Mouse (Mus musculus): ENCODE measurements around the gene Olfr49. TPM values are rescaled to one million over a fixed set of nuclear protein-coding genes. Genes with fewer than 3 reads are reported as not detected.

The Olfr49 gene
- polyA plus RNA-seq (2016; fragmentation: Nextera tagmentation; extraction: Ambion mirVana) = not detected in 2 replicates

DNA sequence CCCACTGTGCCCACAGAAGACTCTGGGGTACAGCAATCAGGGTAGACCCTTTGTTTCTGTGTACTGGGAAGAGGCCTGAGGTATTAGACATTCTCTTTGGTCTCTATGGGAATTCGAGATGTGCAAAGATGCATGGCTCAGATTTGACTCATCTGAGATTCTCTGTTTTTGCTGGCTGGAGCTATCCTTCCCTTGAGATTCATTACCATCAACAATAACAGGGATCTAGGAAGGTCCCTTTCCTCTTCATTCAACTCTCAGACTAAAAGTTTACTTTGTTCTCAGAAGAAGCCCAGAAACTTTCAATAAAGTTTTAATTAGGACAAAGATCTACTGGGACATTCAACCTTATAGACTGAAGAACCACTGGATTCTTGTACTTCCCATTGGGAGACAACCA, at the start of gene Olfr49:
Gene Olfr49, minus strand, starts transcription at position 101 of the 400 bp plus-strand sequence.
- no peak within 1 kb of the TSS for H3K27ac ChIP-seq (replicated peaks)
- 67% methylated on average over 1 of the region's 1 CpGs for WGBS

DNA sequence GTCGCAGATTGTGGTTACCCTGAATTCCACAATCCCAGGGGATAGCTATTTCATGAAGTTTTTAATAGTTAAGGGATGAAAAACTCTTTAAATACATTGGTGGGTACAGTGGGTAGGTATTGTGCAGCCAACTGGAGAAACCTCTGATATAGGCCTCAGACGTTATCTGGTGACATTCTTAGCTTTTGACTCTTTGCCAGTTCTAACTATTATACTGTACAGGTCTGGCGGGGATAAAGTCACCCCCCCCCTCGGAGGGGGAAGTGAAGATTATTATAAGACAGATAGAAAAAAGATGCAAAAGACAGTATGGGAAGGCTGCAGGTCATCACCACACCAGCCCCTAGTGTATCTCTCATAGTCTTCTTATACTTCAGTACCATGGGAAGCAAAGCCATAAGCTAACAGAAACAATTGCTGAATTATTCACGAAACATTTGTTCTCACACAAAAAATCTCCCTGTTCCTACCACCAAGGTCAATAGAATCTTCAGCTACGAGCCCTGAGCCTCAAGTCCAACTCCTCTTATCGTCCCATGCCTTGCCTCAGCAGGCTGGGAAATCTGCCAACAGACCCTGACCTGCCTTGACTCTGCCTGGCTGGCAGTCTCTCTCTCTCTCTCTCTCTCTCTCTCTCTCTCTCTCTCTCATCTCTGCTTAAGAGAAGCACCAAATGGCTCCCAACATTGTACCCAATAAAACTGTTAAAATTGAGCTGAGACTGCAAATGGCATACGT, 48.9 kb upstream of the Olfr49 start:
- no peak overlapping the region for H3K4me3 ChIP-seq
- H3K9me3 ChIP-seq (replicated peaks) = no peaks in the 10 kb centered on the region
- no peaks in the 10 kb centered on the region for H3K36me3 ChIP-seq
- no peak overlapping the region for H3K27ac ChIP-seq (replicated peaks)
- no peaks in the 10 kb centered on the region for H3K27me3 ChIP-seq (ENCODE audit: low read depth, poor library complexity, severe bottlenecking)
- peaks cover 15% of the 10 kb centered on the region for H3K4me1 ChIP-seq
- no peak for DNase-seq (ENCODE audit: low spot score)
- 91% methylated on average over 8 of the region's 8 CpGs for WGBS

More for the DNA sequence above, at the start of gene Olfr49:
- no peak within 1 kb of the TSS for H3K4me3 ChIP-seq
- no peaks in the 10 kb centered on the region for H3K36me3 ChIP-seq
- no peaks in the 10 kb centered on the region for H3K27me3 ChIP-seq (ENCODE audit: low read depth, poor library complexity, severe bottlenecking)
- DNase-seq (ENCODE audit: low spot score) = no peak
- no peaks in the 10 kb centered on the region for H3K9me3 ChIP-seq (replicated peaks)
- no peaks in the 10 kb centered on the region for H3K4me1 ChIP-seq

DNA sequence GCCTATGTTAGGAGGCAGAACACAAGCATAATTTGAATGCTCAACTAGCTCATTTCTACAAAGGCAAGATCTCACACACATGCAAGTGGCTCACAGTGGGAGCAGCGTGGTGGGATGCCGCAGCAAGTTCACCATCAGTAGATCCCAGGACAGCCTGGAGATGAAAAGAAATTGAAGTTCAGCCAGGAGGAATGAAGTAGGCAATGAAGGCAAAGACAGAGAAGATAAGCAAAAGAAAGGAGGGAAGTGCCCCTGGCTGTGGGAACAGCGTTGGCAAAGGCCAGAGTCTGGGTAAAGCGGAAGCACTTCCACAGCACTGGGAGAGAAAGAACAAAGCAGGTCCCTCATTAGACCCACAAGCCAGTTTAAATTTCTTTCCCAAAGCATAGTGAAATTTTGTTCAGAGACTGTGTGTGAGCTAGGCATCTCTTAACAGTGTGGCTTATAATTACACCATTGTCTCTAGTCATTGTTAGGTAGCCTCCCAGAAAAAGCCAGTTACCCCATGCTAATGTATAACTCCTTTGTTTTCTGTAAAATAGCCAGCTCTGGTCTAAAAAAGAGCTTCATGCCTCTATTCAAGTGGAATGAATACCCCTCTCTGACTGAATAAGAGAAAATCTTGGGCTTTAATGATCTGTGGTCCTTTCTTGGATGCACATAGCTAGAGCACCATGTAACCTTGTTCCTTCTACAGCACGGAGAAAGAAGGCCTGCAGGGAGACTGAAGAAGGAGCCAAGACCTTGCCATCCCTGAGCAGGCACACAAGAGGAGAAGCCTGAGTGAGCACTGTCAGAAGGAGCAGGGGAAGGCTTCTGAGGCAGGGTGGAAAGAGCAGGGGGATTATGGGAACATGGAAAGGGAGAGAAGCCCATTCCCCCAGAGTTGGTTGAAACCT, 47.7 kb upstream of the Olfr49 start:
- H3K27me3 ChIP-seq (ENCODE audit: low read depth, poor library complexity, severe bottlenecking) = no peaks in the 10 kb centered on the region
- H3K9me3 ChIP-seq (replicated peaks) = no peaks in the 10 kb centered on the region
- H3K27ac ChIP-seq (replicated peaks) = peak overlapping the region; percentile 65
- no peak for DNase-seq (ENCODE audit: low spot score)
- no peak overlapping the region for H3K4me3 ChIP-seq
- H3K36me3 ChIP-seq = no peaks in the 10 kb centered on the region
- WGBS = 62% methylated on average over 5 of the region's 5 CpGs
- H3K4me1 ChIP-seq = peaks cover 15% of the 10 kb centered on the region

DNA sequence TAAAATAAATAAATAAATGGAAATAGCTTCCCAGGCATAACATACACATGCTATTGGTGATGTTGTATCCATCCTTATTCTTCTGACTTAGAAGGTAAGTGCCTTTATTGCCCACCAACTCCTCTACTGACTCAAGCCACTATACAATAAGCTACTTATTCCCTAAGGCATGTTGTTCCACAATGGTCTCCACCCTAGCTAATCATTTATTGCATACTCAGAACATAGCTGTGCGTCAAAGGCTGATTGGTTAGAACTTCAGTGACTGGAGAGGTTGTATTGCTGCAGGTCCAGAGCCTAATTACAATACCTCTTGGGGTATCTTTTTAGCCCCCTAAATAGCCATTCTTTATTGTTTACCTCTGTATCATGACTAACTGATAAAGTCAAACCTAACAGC, 46.4 kb upstream of the Olfr49 start:
- no peak for DNase-seq (ENCODE audit: low spot score)
- no peaks in the 10 kb centered on the region for H3K27me3 ChIP-seq (ENCODE audit: low read depth, poor library complexity, severe bottlenecking)
- no peaks in the 10 kb centered on the region for H3K36me3 ChIP-seq
- H3K4me1 ChIP-seq = peaks cover 15% of the 10 kb centered on the region
- no peak overlapping the region for H3K4me3 ChIP-seq
- no peak overlapping the region for H3K27ac ChIP-seq (replicated peaks)
- WGBS = 90% methylated on average over 1 of the region's 1 CpGs
- no peaks in the 10 kb centered on the region for H3K9me3 ChIP-seq (replicated peaks)

DNA sequence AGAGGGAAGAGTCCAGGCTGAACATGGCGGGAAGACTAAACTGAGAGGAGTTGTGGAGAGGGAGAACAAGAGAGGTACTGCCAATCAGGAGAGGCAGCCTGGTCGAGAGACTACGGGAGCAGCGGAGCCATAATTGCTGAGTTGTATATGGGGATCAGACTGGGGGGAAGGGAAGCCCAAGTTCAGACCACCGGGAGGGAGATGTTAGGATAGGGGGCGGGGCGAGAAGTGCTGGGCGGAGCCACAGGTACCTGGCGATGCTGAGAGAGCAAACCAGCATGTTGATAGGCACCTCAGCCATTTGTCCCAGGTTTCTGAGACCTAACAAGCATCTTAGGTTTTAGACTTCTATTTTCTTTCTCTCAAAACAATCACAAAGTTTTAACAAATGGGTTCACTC, 44.5 kb upstream of the Olfr49 start:
- Histone ChIP-seq H3K9me3 (replicated peaks) (no peaks in the 10 kb centered on the region), H3K4me1 (peaks cover 15% of the 10 kb centered on the region), H3K4me3 (no peak overlapping the region), H3K36me3 (no peaks in the 10 kb centered on the region), H3K27ac (replicated peaks) (no peak overlapping the region), H3K27me3 (ENCODE audit: low read depth, poor library complexity, severe bottlenecking) (no peaks in the 10 kb centered on the region)
- DNase-seq (ENCODE audit: low spot score) = no peak
- WGBS = 48% methylated on average over 9 of the region's 9 CpGs

DNA sequence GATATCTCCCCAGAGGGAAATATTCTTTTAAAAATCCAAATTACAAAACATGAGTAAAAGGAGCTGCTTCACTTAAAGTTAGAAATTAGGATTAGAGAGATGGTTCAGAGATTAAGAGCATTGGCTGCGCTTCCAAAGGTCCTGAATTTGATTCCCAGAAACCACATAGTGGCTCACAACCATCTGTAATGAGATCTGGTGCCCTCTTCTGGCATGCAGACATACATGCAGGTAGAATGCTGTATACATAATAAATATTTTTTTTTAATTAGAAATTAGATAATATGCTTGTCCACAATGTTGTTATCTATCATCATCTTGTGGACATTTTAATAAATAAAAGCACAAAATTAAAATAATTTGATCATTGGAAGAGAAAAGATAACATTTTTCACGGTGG, 43.8 kb upstream of the Olfr49 start:
- Histone ChIP-seq H3K9me3 (replicated peaks) (no peaks in the 10 kb centered on the region), H3K4me3 (no peak overlapping the region), H3K36me3 (no peaks in the 10 kb centered on the region), H3K27me3 (ENCODE audit: low read depth, poor library complexity, severe bottlenecking) (no peaks in the 10 kb centered on the region), H3K4me1 (peaks cover 15% of the 10 kb centered on the region), H3K27ac (replicated peaks) (no peak overlapping the region)
- DNase-seq (ENCODE audit: low spot score) = no peak
- WGBS = 77% methylated on average over 2 of the region's 2 CpGs

DNA sequence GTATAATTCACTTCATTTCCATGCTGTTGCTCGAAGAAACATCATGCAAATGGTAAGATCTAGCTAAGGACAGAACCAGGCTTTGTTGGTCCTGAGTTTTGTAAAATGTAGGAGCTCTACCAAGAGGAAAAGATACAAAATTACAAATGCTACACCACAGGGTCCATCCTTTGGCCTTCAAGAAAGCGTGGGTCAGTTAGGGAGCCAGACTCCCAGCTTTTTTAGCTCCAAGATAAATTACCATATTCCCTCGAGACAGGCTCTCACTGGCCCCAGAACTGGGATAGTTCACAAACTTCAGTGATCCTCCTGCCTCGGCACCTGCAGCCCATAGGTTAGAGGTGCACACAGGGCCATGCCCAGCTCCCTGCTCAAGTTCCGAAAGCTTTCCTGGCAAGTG, 39.7 kb upstream of the Olfr49 start:
- no peaks in the 10 kb centered on the region for H3K27me3 ChIP-seq (ENCODE audit: low read depth, poor library complexity, severe bottlenecking)
- H3K4me3 ChIP-seq = no peak overlapping the region
- 76% methylated on average over 5 of the region's 5 CpGs for WGBS
- H3K4me1 ChIP-seq = 0 out of 2 replicates have a peak, but pooled peaks cover 3% of the 10 kb centered on the region
- no peaks in the 10 kb centered on the region for H3K36me3 ChIP-seq
- H3K27ac ChIP-seq (replicated peaks) = no peak overlapping the region
- DNase-seq (ENCODE audit: low spot score) = no peak
- no peaks in the 10 kb centered on the region for H3K9me3 ChIP-seq (replicated peaks)

DNA sequence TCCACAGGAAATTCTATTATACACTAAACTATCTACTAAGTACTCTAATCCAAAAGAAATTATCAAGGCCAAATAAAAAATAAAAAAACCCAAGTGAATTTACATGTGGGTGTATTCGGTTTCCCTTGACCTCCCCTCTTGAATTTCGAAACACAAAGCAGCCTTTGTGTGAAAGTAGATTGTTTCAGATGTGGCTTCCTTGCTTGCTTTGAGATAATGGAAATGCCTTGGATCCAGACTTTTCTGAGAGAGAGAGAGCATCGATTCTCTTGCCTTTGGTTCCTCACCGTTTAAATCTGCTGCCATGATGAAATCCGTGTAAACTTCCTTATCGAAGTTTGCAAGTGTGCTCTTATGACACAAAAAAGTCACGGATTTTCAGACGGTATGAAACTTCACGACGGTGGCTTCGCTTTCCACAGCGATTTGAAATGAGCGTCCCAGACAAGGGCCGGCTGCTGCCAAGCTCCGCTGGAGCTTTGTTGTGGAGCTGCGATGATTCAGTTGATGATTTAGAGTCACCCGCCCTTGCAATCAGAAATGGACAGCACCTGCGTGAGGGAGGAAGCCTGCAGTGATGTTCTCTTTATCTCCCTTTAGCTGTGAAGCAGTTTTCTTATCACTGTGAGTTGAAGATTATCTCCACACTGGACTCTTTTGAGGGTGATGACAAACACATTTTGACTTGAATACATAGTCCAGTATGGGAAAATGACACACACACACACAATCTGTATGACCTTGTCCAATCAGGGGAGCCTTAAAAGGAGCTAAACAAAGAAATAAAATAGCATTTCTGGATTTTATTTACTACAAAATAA, 37.0 kb upstream of the Olfr49 start:
- H3K36me3 ChIP-seq = no peaks in the 10 kb centered on the region
- no peak for DNase-seq (ENCODE audit: low spot score)
- H3K4me3 ChIP-seq = no peak overlapping the region
- WGBS = 70% methylated on average over 18 of the region's 18 CpGs
- H3K27me3 ChIP-seq (ENCODE audit: low read depth, poor library complexity, severe bottlenecking) = no peaks in the 10 kb centered on the region
- H3K4me1 ChIP-seq = no peaks in the 10 kb centered on the region
- H3K9me3 ChIP-seq (replicated peaks) = no peaks in the 10 kb centered on the region
- H3K27ac ChIP-seq (replicated peaks) = no peak overlapping the region

DNA sequence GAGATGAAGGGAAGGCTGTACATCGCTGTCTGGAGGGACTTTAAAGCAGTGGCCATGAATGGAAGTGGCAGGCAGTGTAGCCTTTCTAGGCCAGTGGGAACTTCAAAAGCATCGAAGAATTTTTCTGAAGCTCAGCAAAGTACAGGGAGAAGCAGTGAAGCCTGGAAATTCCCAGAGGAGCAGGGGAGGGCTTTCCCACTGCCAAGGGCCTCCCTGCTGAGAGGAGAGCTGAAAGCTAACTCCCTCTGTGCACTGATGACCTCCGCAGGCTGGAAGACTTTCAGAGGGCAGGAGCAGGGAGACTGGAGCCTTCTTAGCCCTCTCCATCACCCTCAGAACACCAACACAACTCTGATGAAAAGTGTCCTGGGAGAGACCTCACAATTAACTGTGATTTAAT, 27.0 kb upstream of the Olfr49 start:
- H3K9me3 ChIP-seq (replicated peaks) = no peaks in the 10 kb centered on the region
- WGBS = 36% methylated on average over 3 of the region's 3 CpGs
- no peaks in the 10 kb centered on the region for H3K36me3 ChIP-seq
- H3K4me3 ChIP-seq = no peak overlapping the region
- 0 out of 2 replicates have a peak, but pooled peaks cover 4% of the 10 kb centered on the region for H3K4me1 ChIP-seq
- H3K27me3 ChIP-seq (ENCODE audit: low read depth, poor library complexity, severe bottlenecking) = no peaks in the 10 kb centered on the region
- H3K27ac ChIP-seq (replicated peaks) = no peak overlapping the region
- no peak for DNase-seq (ENCODE audit: low spot score)

DNA sequence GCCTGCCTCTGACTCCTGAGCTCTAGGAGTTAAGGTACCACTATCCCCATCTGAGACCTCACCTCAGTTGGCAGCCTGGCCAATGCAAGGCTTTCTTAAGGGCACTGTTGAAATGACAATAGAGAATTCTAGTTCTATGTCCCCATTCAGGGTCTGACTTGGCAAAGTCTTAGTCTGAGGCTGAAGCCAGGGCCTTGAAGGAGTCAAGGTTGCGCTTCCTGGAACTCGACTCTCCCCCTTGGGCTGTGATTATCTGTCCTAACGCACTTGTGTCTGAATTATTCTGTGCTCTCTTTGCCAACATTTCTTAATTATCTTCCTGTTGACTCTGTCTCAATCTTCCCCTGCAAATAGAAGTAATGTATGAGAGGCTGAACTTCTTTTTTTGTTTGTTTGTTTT, 15.9 kb upstream of the Olfr49 start:
- H3K4me1 ChIP-seq = no peaks in the 10 kb centered on the region
- H3K36me3 ChIP-seq = no peaks in the 10 kb centered on the region
- H3K27ac ChIP-seq (replicated peaks) = no peak overlapping the region
- peaks cover 6% of the 10 kb centered on the region; the same call in 1 of the 2 replicates for H3K27me3 ChIP-seq (ENCODE audit: low read depth, poor library complexity, severe bottlenecking)
- no peak overlapping the region for H3K4me3 ChIP-seq
- peaks cover 11% of the 10 kb centered on the region; the same call in 1 of the 2 replicates for H3K9me3 ChIP-seq (replicated peaks)
- 85% methylated on average over 3 of the region's 3 CpGs for WGBS
- no peak for DNase-seq (ENCODE audit: low spot score)

DNA sequence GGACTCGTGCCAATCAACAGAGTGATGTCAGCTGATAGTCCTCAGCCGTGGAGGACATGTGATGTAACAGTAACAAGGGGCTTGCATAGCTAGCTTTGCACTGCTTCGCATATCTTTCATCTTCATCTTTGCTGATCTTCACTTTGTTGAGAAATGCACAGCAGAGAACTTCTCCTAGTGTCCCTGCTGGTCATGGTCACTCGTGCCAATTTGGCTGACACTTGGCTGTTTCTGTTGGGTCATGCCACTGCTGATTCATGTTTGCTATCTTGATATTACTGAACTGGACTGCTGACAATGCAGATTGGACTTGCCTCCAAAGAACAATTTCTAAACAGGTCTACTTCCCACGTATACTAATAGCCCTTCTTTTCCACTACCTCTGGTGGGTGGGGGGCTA, 15.4 kb upstream of the Olfr49 start:
- Histone ChIP-seq H3K4me1 (no peaks in the 10 kb centered on the region), H3K36me3 (no peaks in the 10 kb centered on the region), H3K27me3 (ENCODE audit: low read depth, poor library complexity, severe bottlenecking) (peaks cover 6% of the 10 kb centered on the region; the same call in 1 of the 2 replicates), H3K4me3 (no peak overlapping the region), H3K27ac (replicated peaks) (no peak overlapping the region), H3K9me3 (replicated peaks) (peaks cover 11% of the 10 kb centered on the region; the same call in 1 of the 2 replicates)
- no peak for DNase-seq (ENCODE audit: low spot score)
- 86% methylated on average over 5 of the region's 5 CpGs for WGBS

DNA sequence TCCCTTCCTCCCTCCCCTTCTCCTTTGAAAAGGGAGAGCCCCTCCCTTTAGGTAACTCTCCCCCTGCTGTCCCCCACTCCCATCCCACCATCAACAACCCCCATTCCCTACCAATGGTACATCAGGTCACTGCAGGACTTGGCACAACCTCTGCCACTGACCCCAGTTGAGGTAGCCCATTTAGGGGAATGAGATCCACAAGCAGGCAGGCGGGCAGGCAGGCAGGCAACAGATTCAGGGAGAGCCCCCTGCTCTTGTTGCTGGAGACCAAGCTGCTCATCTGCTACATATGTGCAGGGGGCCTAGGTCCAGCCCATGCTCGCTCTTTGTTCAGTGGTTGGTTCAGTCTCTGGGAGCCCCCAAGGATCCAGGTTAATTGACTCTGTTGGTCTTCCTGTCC, 8.3 kb downstream of the Olfr49 start:
- no peak overlapping the region for H3K4me3 ChIP-seq
- no peak for DNase-seq (ENCODE audit: low spot score)
- H3K27me3 ChIP-seq (ENCODE audit: low read depth, poor library complexity, severe bottlenecking) = no peaks in the 10 kb centered on the region
- H3K36me3 ChIP-seq = no peaks in the 10 kb centered on the region
- no peak overlapping the region for H3K27ac ChIP-seq (replicated peaks)
- peaks cover 2% of the 10 kb centered on the region; the same call in 1 of the 2 replicates for H3K4me1 ChIP-seq
- 71% methylated on average over 2 of the region's 2 CpGs for WGBS
- H3K9me3 ChIP-seq (replicated peaks) = no peaks in the 10 kb centered on the region

Data from midbrain, embryonic 10.5 days (tissue).